Mouse (Mus musculus) heart, postnatal 0 days (tissue): ENCODE measurements around the gene Spink8.

Experiments
- CTCF ChIP-seq: IDR thresholded peaks from 2 replicates; pipeline ENCODE4 v1.5.1; 2016; ENCODE audit warnings: antibody characterized with exemption, control low read depth, low read depth
- EP300 ChIP-seq: IDR thresholded peaks from 2 replicates; pipeline ENCODE4 v1.6.1; 2016; ENCODE audit warnings: antibody characterized with exemption, low read depth

GRCm38 (mm10) chr9:109850099-109850498, 38.0 kb downstream of the Spink8 start:
- TF ChIP-seq CTCF (no peak), EP300 (no peak)
